Mouse (Mus musculus) ES-E14 (cell line): Measurements from ENCODE around the gene Tmx1. TPM values are rescaled to one million over a fixed set of nuclear protein-coding genes. Genes with fewer than 3 reads are reported as not detected.

ENCODE experiments used
- DNase-seq: peaks from one replicate; pipeline ENCODE4 v3.0.0-alpha.2; 2013; ENCODE audit warnings: low read depth, low spot score
- H3K27ac ChIP-seq: 2 replicates; pipeline ENCODE4 v1.5.1; 2012; ENCODE audit warnings: low read depth, mild to moderate bottlenecking, low read length, moderate library complexity, mixed read lengths; ENCODE audit not compliant: poor library complexity, insufficient read depth, severe bottlenecking
- H3K36me3 ChIP-seq: 2 replicates; pipeline ENCODE4 v1.6.1; 2012; ENCODE audit warnings: mild to moderate bottlenecking, low read length, moderate library complexity, mixed read lengths; ENCODE audit not compliant: control insufficient read depth, poor library complexity, insufficient read depth, severe bottlenecking
- H3K4me1 ChIP-seq, 2 experiments: fragments of 150-350 bp in 1 of 2; sonication (generic) in 1 of 2; 2 replicates each; pipeline ENCODE4 v1.6.1; 2012; ENCODE audit warnings: low read length in 2 of 2, mild to moderate bottlenecking in 1 of 2, mixed read lengths in 1 of 2; ENCODE audit not compliant: control insufficient read depth in 2 of 2, insufficient read depth in 2 of 2, poor library complexity in 1 of 2
- H3K4me3 ChIP-seq, 2 experiments: fragments of 150-350 bp in 1 of 2; sonication (generic) in 1 of 2; 2 replicates each; pipeline ENCODE4 v1.5.1; 2012; ENCODE audit warnings: low read length in 2 of 2, low read depth in 1 of 2, mild to moderate bottlenecking in 1 of 2, mixed read lengths in 1 of 2; ENCODE audit not compliant: insufficient read depth in 1 of 2, poor library complexity in 1 of 2, severe bottlenecking in 1 of 2
- H3K9ac ChIP-seq: 2 replicates; pipeline ENCODE4 v1.6.1; 2012; ENCODE audit warnings: low read depth, mild to moderate bottlenecking, low read length, mixed read lengths; ENCODE audit not compliant: poor library complexity, insufficient read depth, severe bottlenecking
- H3K9me3 ChIP-seq: fragments of 150-350 bp; sonication (generic); 2 replicates; pipeline ENCODE4 v1.6.1; 2012; ENCODE audit warnings: low read depth, mild to moderate bottlenecking, low read length; ENCODE audit not compliant: control insufficient read depth, insufficient read depth
- CHD2 ChIP-seq: IDR thresholded peaks from 2 replicates; pipeline ENCODE4 v1.6.1; 2014; ENCODE audit warnings: mild to moderate bottlenecking, low read depth, low read length, inconsistent platforms
- HCFC1 ChIP-seq: IDR thresholded peaks from 2 replicates; pipeline ENCODE4 v1.6.1; 2012; ENCODE audit warnings: low read length, inconsistent platforms, borderline replicate concordance; ENCODE audit not compliant: insufficient read depth
- MAFK ChIP-seq: IDR thresholded peaks from 2 replicates; pipeline ENCODE4 v1.6.1; 2014; ENCODE audit warnings: mild to moderate bottlenecking, low read depth, low read length, inconsistent platforms; ENCODE audit not compliant: insufficient read depth
- ZC3H11A ChIP-seq: IDR thresholded peaks from 2 replicates; pipeline ENCODE4 v1.6.1; 2012; ENCODE audit warnings: low read depth, mild to moderate bottlenecking, inconsistent platforms, low read length, borderline replicate concordance
- ZNF384 ChIP-seq: IDR thresholded peaks from 2 replicates; pipeline ENCODE4 v1.6.1; 2012; ENCODE audit warnings: low read depth, low read length, inconsistent platforms
- in situ Hi-C, 2 experiments: fragments of 600-800 bp; cut with MboI; formaldehyde crosslinking; loops; one replicate each; pipeline ENCODE4 v1.15.1; 2025; ENCODE audit warnings: low sequenced_read_pairs in 2 of 2, inconsistent platforms in 1 of 2; ENCODE audit not compliant: unreplicated experiment in 2 of 2
- total RNA-seq: library from RNA; depleted of rRNA; stranded (reverse); fragments of 300-350 nt; gene quantifications from 2 replicates; pipeline ENCODE4 v1.2.3, GENCODE M21; 2012; rRNA removed

The Tmx1 gene
- 62.9 and 73.4 TPM in 2 replicates for total RNA-seq

- in situ Hi-C loops, result no loop called here
- Histone ChIP-seq H3K27ac (no peak within 1 kb of the TSS), H3K9me3 (no peaks in the 10 kb centered on the region), H3K36me3 (no peaks in the 10 kb centered on the region; the same call in 1 of the 2 replicates), H3K4me1 (peaks cover 0 to 2% of the 10 kb centered on the region in 2 experiments; a peak in 1 of 4 replicates), H3K9ac (peak within 1 kb of the TSS; percentile 88), H3K4me3 (peak within 1 kb of the TSS; percentile 80 to 92)
- TF ChIP-seq ZC3H11A, result no peak
- TF ChIP-seq HCFC1, result 0 out of 2 replicates have a peak, but pooled peaks have one; percentile 45
- DNase-seq, result peak; percentile 87
These were observed at the start of gene Tmx1 for GRCm38 (mm10) chr12:70452726-70453645. Gene Tmx1, plus strand, starts transcription at chr12:70453095.

GRCm38 (mm10) chr12:70404327-70404726 is 48.6 kb upstream of the Tmx1 start:
- H3K9me3 ChIP-seq, result no peaks in the 10 kb centered on the region
- H3K36me3 ChIP-seq, result no peaks in the 10 kb centered on the region
- in situ Hi-C loops, result no loop called here
- no peak for DNase-seq
- TF ChIP-seq HCFC1, result no peak
- TF ChIP-seq CHD2, result no peak
- TF ChIP-seq ZNF384, result no peak
- no peak for TF ChIP-seq MAFK
- no peak for TF ChIP-seq ZC3H11A
- no peak overlapping the region for H3K27ac ChIP-seq
- H3K4me1 ChIP-seq, result no peaks in the 10 kb centered on the region
- H3K9ac ChIP-seq, result no peak overlapping the region
- no peak overlapping the region for H3K4me3 ChIP-seq

- no peak for TF ChIP-seq MAFK
- TF ChIP-seq HCFC1, result no peak
- no peak for TF ChIP-seq ZC3H11A
- no peak for TF ChIP-seq ZNF384
- TF ChIP-seq CHD2, result no peak
- no peak for DNase-seq
- H3K27ac ChIP-seq, result no peak overlapping the region
- H3K9me3 ChIP-seq, result no peaks in the 10 kb centered on the region
- no peaks in the 10 kb centered on the region for H3K4me1 ChIP-seq
- in situ Hi-C loops, result no loop called here
- H3K9ac ChIP-seq, result no peak overlapping the region
- H3K4me3 ChIP-seq, result no peak overlapping the region
- H3K36me3 ChIP-seq, result no peaks in the 10 kb centered on the region
These were observed 44.5 kb upstream of the Tmx1 start for GRCm38 (mm10) chr12:70408396-70408795.

- in situ Hi-C loops, result no loop called here
- H3K27ac ChIP-seq, result no peak overlapping the region
- H3K9ac ChIP-seq, result no peak overlapping the region
- H3K4me1 ChIP-seq, result no peaks in the 10 kb centered on the region
- no peaks in the 10 kb centered on the region for H3K9me3 ChIP-seq
- DNase-seq, result no peak
- no peak overlapping the region for H3K4me3 ChIP-seq
- TF ChIP-seq MAFK (no peak), CHD2 (no peak), ZNF384 (no peak), ZC3H11A (no peak), HCFC1 (no peak)
- H3K36me3 ChIP-seq, result no peaks in the 10 kb centered on the region
These were observed 43.3 kb upstream of the Tmx1 start for GRCm38 (mm10) chr12:70409600-70409999.

DNA sequence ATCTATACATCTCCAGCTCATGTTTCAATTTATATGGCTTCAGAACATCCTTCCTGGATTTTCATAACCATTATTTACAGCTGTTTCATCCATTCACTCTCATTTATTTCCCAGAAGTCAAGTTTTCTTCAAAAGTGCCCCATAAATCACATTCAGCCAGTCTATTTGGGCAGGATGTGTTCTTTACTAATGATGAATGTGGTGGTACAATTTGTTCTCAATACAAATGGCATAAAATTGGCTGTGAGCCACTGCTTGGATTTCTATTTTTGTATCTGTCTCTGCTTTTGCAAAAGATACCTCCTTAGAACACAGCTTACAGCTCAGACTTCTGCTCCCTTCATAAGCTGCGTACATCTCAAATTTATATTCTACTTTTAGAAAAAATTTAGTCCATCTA is 32.7 kb upstream of the Tmx1 start:
- DNase-seq, result no peak

More for the DNA sequence above, 32.7 kb upstream of the Tmx1 start:
- no peak for TF ChIP-seq MAFK
- no peak for TF ChIP-seq CHD2
- TF ChIP-seq HCFC1, result no peak
- TF ChIP-seq ZC3H11A, result no peak
- no peak for TF ChIP-seq ZNF384
- Histone ChIP-seq H3K9ac (no peak overlapping the region), H3K27ac (no peak overlapping the region), H3K9me3 (no peaks in the 10 kb centered on the region), H3K36me3 (no peaks in the 10 kb centered on the region), H3K4me3 (no peak overlapping the region), H3K4me1 (no peaks in the 10 kb centered on the region)
- in situ Hi-C loops, result no loop called here
